Mouse (Mus musculus) heart, adult 2 months (tissue): ENCODE measurements around the gene Gm20388.

Source experiments
- CTCF ChIP-seq: fragments of 200-600 bp; IDR thresholded peaks from 2 replicates; pipeline ENCODE4 v1.8.1; 2022; ENCODE audit warnings: antibody characterized with exemption, mild to moderate bottlenecking, moderate library complexity
- POLR2A ChIP-seq: fragments of 200-500 bp; IDR thresholded peaks from 2 replicates; pipeline ENCODE4 v1.6.1; 2011; ENCODE audit warnings: mild to moderate bottlenecking, low read depth, low read length, control low read depth; ENCODE audit not compliant: insufficient read depth

GRCm38 (mm10) chr8:121875045-121875444, 1964.4 kb downstream of the Gm20388 start:
- TF ChIP-seq CTCF (no peak), POLR2A (no peak)
